Mouse (Mus musculus): ENCODE data around the gene Ccdc60.
"Not testable (repeated sequence)": the region's sequence is repeated elsewhere in the genome, so short reads cannot be mapped to it uniquely, and the experiment has no call there.

Ccdc60 gene

DNA sequence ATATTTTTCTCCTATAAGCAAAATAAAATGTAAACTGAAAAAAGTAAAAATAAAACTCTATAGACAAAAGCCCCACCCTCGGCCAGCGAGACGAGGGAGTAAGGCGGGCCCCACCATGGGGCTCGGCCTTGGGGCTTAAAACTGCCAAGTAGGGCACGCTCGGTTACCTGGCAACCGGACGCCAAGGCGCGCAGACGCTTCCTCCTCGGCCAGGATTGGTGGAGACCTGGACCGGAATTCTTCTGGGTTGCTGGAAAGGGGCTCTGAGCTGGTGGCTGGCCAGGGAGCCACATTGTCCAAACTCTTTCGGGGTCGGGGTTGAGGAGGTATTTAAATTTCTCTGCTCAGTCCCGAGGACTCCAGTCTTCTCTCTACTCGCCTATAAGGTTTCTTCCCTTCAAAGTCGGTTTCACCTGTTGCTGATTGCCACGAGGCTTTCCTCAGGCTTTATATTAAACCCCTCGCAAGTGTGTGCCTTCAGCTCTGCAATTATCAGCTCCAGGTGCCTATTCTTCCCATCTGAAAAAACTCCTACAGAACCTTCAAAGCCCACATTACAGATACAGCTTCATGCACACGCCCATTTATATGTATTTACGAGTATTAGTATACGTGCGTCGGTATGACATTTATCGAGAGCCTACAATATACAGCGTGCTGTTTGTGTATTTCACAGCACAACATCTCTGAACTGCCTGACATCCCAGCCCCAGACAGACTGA, at the start of gene Ccdc60:
TSS of gene Ccdc60 (minus strand) at position 137 of the 722 bp plus-strand sequence.
- DNase-seq: peak; percentile 13 to 47

DNA sequence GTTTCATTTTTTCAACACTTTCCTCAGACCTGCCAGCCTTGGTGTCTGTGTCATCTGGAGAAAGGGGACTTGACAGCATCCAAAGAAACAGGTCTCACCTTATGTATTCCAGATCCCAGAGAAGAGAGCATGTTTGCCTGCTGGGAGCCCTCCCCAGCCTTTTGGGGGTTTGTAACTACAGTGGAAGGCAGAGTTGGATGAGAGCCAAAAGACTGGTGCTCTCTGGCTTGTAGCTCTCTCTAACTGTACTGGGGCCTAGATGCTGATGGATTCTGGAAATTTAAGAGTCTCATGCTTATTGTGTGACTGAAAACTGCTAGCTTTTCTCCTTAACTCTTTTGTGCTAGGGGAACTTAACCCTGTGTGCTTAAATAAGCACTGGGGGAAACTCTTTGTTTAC, 47.4 kb upstream of the Ccdc60 start:
- DNase-seq: no peak

GRCm38 (mm10) chr5:116328911-116329310, 40.1 kb upstream of the Ccdc60 start:
- DNase-seq: no peak

DNA sequence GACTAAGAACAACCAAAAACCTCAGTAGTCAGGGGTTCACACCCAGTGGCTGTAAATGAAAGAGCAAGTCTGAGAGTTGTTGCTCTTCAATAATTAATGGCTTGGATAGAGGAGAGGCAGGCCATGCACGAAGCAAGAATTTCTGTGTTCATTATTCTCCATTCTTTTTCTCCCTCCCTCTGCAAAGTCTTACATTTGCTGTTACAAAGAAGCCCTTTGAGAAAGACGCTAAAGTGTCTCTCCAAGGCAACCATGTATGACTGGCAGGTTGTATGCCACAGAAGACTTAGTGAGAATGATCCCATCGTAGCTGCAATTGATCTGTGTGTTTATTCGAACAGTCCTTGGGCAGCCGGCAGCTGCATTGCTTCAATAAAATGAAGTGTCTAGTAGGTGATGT, 34.6 kb upstream of the Ccdc60 start:
- DNase-seq: no peak

- DNase-seq: no peak
Measured at GRCm38 (mm10) chr5:116322365-116323027, 33.7 kb upstream of the Ccdc60 start.

DNA sequence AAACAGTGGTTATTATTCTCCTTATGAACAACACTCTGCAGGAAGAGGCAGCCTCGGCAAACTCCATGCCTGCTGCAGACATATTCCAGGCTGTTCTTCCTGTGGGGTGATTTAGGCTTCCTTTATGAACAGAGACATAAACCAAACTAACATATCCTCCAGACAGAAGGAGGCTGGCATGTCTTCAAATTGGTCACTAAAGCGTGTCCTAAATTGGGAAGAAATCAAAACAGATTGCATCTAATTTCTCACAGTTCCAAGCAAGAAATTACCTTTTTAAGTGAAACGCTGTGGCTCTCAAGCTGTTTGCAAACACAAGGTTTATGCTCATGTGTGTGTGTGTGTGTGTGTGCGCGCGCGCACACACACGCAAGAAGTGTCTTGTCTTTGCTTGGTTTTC, 24.9 kb upstream of the Ccdc60 start:
- DNase-seq: no peak

GRCm38 (mm10) chr5:116312111-116312737, 23.4 kb upstream of the Ccdc60 start:
- no peak for DNase-seq

GRCm38 (mm10) chr5:116311636-116312035, 22.9 kb upstream of the Ccdc60 start:
- DNase-seq: no peak

DNA sequence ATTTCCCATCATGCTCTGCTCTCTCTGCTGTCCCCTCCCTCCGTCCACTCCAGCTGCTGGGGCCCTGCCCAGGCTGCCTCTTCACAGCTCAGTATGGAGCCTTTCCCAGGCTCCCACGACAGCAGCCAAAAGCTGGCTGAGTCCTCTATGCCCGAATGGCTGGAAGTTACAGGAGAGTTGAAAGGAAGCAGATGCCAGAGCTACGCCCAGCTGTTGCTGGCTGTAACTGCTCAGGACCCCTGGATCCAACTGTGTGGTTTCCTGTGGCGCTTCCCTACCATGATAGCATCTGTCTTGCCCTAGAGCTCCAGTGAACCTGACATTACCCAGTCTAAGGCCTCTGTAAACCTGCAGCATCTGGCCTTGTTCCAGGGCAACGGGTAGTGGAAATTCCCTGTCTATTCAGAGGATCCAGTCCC, 20.6 kb upstream of the Ccdc60 start:
- DNase-seq: no peak

GRCm38 (mm10) chr5:116305557-116305956, 16.8 kb upstream of the Ccdc60 start:
- DNase-seq: no peak

DNA sequence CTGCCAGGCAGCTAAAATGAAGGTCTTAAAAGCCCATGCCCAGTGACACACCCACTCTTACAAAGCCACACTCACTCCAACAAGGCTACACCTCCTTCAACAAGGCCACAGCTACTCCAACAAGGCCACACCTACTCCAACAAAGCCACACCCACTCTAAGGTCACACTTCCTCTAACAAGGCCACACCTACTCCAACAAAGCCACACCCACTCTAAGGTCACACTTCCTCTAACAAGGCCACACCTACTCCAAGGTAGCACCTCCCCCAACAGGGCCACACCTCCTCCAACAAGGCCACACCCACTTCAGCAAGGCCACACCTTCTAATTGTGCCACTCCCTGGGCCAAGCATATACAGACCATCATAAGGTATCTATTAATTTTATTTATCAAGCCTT, 16.4 kb upstream of the Ccdc60 start:
- not testable (repeated sequence) for DNase-seq

GRCm38 (mm10) chr5:116300984-116301383, 12.2 kb upstream of the Ccdc60 start:
- no peak for DNase-seq

- DNase-seq: no peak
Measured at GRCm38 (mm10) chr5:116293501-116293900, 4.7 kb upstream of the Ccdc60 start.

- no peak for DNase-seq
Measured at GRCm38 (mm10) chr5:116290584-116290983, 1.8 kb upstream of the Ccdc60 start.

DNA sequence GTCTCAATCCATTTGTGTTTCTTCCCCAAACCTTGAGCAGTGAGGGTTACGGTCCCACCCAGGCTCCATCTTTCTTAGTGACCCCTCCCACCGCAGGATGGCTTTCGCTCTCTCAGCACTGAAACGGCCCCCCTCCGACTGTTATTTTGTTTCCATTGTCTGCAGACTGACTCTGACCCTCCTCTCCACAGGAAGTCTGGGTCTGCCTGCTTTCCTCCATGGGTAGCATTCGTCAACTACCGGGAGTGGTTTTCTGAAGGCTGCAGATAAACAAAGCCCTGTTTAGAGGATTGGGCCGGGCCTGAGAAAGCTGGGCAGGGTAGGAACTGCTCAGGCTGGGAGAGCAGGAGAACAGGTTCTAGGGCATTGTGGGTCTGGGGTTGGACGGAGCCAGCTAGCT, 1.1 kb upstream of the Ccdc60 start:
- DNase-seq: peak in 1 of 2 experiments; percentile 29

DNA sequence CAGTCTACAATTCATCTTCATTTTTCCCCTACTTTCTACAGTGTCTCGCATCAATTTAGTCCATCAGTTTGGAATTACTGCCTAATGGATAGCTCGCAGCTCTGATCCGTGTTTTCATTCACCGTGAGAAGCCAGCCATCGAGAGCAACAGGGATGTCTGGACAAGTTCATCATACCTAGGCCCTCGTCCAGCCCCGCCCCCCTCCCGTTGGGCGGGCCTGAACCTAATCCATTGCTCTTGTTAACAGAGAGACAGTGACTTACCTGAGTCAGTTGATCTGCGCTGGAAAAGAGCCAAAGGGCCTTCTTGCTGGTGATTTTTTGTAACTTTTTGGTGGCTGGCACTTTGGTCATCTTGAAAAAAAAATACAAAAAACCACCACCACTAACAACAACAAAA, 602 bp downstream of the Ccdc60 start:
- DNase-seq: peak in 1 of 2 experiments; percentile 9

GRCm38 (mm10) chr5:116285532-116286176, 3.1 kb downstream of the Ccdc60 start:
- no peak for DNase-seq

- no peak for DNase-seq
Measured at GRCm38 (mm10) chr5:116280518-116280917, 8.3 kb downstream of the Ccdc60 start.

DNA sequence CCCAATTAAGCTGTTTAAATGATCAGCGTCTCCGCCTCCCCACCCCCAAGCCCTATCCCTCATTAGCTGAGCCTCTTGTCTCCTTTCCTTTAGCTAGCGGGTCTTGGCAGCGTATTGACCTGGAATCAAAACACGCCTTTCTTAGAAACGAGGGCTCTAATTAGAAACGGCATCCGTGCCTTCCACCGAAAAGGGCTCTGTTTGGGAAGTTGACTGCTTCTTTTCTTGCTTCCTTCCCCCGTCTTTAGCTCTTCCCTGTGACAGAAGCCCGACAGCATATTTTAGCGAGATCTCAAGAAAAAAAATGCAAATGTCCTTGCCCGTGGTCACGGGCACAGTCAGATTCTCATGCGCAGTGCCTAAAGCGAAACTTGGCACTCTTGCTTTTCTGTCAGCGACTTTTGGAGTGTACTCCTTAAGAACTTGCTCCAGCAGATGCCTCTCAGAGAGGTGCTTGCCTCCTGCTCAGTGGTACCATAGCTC, 10.3 kb downstream of the Ccdc60 start:
- DNase-seq: no peak

- DNase-seq: no peak
Measured at GRCm38 (mm10) chr5:116277951-116278350, 10.8 kb downstream of the Ccdc60 start.

DNA sequence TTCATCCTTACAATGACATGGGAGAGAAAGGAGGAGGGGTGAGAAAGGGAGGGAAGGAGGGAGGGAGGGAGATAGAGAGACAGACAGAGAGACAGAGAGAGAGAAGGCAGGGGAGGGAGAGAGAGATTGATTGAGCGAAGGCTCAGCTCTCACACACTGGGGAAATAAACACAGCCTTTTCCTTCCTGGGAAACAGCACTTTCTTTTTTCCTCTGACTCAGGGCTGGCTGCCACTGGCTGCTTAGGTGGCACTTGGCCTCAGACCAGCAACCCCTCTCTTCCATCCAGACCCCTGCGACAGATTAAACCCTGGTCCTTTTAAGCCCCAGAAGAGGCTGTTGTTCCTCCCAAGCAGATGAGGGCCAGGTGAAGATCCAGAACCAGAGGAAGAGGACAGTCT, 14.0 kb downstream of the Ccdc60 start:
- no peak for DNase-seq

DNA sequence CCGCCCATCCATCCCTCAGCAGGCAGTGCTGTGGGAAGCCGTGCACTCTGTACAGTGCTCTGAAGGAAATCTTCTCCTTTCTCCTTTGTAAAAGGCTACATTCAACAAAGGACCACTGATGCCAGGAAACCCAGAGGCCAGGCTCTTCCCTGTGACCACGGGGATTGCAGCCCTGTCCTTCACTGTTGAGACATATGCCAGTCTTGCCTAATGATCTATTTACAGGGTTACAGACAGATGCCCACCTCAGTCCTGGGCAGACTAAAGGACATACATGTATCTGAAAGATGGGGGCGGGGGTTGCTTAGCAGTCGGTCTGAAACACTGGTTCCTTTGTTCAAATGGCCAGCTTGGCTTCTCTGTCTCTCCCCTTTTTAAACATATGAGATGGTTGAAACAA, 14.4 kb downstream of the Ccdc60 start:
- no peak for DNase-seq

DNA sequence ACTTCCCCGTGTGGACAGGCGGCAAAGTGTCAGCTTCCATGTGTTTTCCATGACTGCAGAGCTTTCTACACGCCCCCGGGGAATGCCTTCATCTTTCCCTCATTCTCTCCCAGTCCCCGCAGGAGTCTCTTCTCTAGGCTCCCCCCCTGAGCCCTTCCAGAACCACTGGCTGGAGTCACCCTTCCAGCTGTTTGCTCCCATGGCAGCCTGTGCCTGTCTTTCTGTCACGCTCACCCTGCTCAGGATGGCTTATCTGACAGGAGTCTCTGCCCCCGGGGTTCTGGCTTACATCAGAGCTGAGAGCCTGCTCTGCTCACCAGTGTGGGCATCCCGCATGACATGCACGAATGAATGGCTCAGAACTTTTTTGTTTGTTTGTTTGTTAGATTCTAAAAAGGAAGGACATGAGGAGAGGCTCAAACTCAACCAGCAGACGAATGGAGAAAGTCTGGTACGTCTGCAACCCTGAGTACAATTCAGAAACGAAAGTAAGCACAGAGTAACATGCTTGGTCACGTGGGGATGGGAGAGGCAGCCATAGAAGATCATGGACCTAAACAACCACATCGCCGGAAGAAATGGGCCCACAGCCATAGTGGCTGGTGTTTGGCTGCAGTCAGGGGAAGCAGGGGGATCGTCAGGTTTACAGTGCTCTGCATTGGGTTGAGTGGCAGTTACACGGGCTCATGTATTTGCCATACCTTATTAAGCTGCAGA, 17.1 kb downstream of the Ccdc60 start:
- no peak for DNase-seq

All from lung, adult 18-20 months (tissue).